Mouse (Mus musculus) lung, postnatal 0 days (tissue): ENCODE data around the gene Clmp.

Experiments
- CTCF ChIP-seq: IDR thresholded peaks from 2 replicates; pipeline ENCODE4 v1.5.1; 2016; ENCODE audit warnings: antibody characterized with exemption, mild to moderate bottlenecking
- EP300 ChIP-seq: IDR thresholded peaks from 2 replicates; pipeline ENCODE4 v1.6.1; 2016; ENCODE audit warnings: antibody characterized with exemption, mild to moderate bottlenecking, control low read depth

DNA sequence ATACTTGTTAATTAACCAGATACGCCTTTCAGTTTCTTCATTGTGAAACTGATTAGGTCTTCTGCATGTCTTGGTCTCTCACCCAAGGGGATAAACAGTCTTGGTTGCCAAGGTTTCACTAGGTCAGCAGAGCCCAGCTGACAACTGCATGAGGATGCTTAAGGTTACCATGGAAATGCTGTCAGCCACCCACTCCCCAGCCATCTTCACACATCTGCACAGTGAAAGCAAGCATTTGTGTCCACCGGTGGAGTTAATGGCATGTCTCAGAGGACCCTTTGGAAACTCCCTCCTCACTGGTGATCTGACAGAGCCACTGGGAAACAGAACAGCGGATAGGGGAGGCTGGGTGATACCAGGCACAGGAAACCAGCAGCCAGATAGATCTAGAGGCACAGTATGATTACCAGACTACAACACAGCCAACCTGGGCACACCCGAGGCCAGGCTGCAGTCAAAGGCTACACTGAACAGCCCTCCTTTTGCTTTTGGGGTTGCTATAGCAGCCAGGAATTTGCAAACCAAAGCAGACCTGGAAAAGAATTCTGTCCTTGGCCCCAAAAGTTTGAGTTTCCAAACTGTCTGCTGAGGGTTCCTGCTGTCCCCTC lies 14.3 kb upstream of the Clmp start:
- no peak for TF ChIP-seq CTCF
- no peak for TF ChIP-seq EP300
